Comparison of ENCODE assay signal across 18 mouse cellular contexts in the genomic region with DNA sequence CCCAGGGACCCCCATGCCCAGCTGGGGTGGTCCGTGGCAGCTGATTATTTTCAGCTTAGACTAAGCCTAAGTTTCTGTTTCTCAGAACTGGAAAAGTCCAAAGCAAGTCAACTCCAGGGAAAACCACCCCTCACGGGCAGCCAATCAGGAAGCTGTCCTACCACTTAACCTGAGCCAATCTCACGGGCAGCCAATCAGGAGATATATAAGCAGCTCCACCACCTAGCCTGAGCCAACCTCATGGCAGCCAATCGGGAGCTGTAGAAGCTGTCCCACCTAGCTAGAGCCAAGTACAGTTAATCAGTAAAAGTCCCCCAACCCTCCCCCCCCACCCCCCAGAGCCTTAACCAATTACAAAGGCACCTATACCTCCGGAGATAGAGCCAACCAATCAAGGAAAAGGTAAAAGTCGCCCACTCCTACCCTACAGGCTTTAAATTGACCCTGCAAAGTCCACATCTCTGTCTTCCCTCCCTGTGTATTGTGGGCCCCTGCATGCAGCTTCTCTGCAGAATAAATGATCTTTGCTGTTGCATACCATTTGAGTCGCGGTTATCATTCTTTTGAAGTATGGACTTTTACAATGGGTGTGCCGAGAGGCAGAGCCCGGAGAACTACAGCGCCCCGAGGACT. TPM values are rescaled to one million over a fixed set of nuclear protein-coding genes. Genes with fewer than 3 reads are reported as not detected.
"Had no signal": no experiment of that assay in that cellular context is flagged by ENCODE, and none has a peak within 500 bp of the region (broad histone marks: within the 10 kb centered on the region; RNA-seq: fewer than 3 reads in every experiment).

No protein-coding gene starts in this region.

- H3K27ac ChIP-seq: limb, embryonic 13.5 days; liver, embryonic 15.5 days; midbrain, embryonic 10.5 days; midbrain, embryonic 15.5 days; neural tube, embryonic 12.5 days had no signal

- H3K4me2 ChIP-seq: limb, embryonic 13.5 days; liver, embryonic 11.5 days; liver, embryonic 15.5 days; lung, embryonic 14.5 days; midbrain, embryonic 15.5 days; neural tube, embryonic 12.5 days had no signal

- H3K4me1 ChIP-seq: limb, embryonic 13.5 days; liver, embryonic 15.5 days; midbrain, embryonic 10.5 days; midbrain, embryonic 15.5 days; neural tube, embryonic 12.5 days had no signal

- H3K4me3 ChIP-seq: layer of hippocampus, adult 2 months; limb, embryonic 13.5 days; liver, embryonic 15.5 days; midbrain, embryonic 10.5 days; midbrain, embryonic 15.5 days; neural tube, embryonic 12.5 days had no signal

- H3K9ac ChIP-seq: limb, embryonic 13.5 days; liver, embryonic 15.5 days; lung, embryonic 14.5 days; midbrain, embryonic 15.5 days; neural tube, embryonic 12.5 days had no signal

- H3K27me3 ChIP-seq: limb, embryonic 13.5 days; liver, embryonic 15.5 days; midbrain, embryonic 15.5 days; neural tube, embryonic 12.5 days had no signal

- H3K9me3 ChIP-seq: limb, embryonic 13.5 days; liver, embryonic 15.5 days; midbrain, embryonic 10.5 days; midbrain, embryonic 15.5 days; neural tube, embryonic 12.5 days had no signal

- H3K36me3 ChIP-seq: limb, embryonic 13.5 days; liver, embryonic 15.5 days; midbrain, embryonic 10.5 days; midbrain, embryonic 15.5 days; neural tube, embryonic 12.5 days had no signal

- ATAC-seq: inflammation-experienced regulatory T-cells, adult 6 months; midbrain, embryonic 15.5 days had no signal

- DNase-seq: left cerebral cortex, postnatal 4 days; lung, postnatal 10 days; lung, postnatal 4 days; spleen, adult 18-20 months; thymus, adult 18-20 months; thymus, postnatal 14 days had no signal

RNA-seq across cellular contexts. Expression of a gene that starts 19.0 kb away (rescaled TPM):
- polyA plus RNA-seq: inflammation-experienced regulatory T-cells, adult 6 months; liver, embryonic 11.5 days; lung, embryonic 14.5 days; urinary bladder, adult 2 months had no signal

RNA-seq across cellular contexts. Expression of a gene that starts 28.3 kb away (rescaled TPM):
- polyA plus RNA-seq: inflammation-experienced regulatory T-cells, adult 6 months; lung, embryonic 14.5 days; midbrain, embryonic 10.5 days; neural tube, embryonic 12.5 days; urinary bladder, adult 2 months had no signal

RNA-seq across cellular contexts. Expression of a gene that starts 45.0 kb away (rescaled TPM):
- polyA plus RNA-seq: inflammation-experienced regulatory T-cells, adult 6 months; kidney, embryonic 16.5 days; limb, embryonic 13.5 days; liver, embryonic 11.5 days; liver, embryonic 15.5 days; lung, embryonic 14.5 days; midbrain, embryonic 10.5 days; midbrain, embryonic 15.5 days; neural tube, embryonic 12.5 days; stomach, embryonic 14.5 days; urinary bladder, adult 2 months had no signal

RNA-seq across cellular contexts. Expression of a gene that starts 50.1 kb away (rescaled TPM):
- polyA plus RNA-seq: inflammation-experienced regulatory T-cells, adult 6 months; kidney, embryonic 16.5 days; limb, embryonic 13.5 days; liver, embryonic 11.5 days; liver, embryonic 15.5 days; lung, embryonic 14.5 days; midbrain, embryonic 10.5 days; midbrain, embryonic 15.5 days; neural tube, embryonic 12.5 days; stomach, embryonic 14.5 days; urinary bladder, adult 2 months had no signal
